Mouse (Mus musculus) urinary bladder, postnatal 25 days (tissue): Measurements from ENCODE around the gene Thra.

ENCODE experiments used
- DNase-seq: peaks from one replicate; pipeline ENCODE4 v3.0.0; 2022; ENCODE audit warnings: low spot score

The Thra gene

GRCm38 (mm10) chr11:98777888-98778287 lies 37.5 kb downstream of the Thra start:
- no peak for DNase-seq

GRCm38 (mm10) chr11:98781851-98782512 lies 41.5 kb downstream of the Thra start:
- DNase-seq = no peak

GRCm38 (mm10) chr11:98782651-98783235 lies 42.3 kb downstream of the Thra start:
- no peak for DNase-seq

GRCm38 (mm10) chr11:98783236-98783696 lies 42.8 kb downstream of the Thra start:
- peak; percentile 91 for DNase-seq

DNA sequence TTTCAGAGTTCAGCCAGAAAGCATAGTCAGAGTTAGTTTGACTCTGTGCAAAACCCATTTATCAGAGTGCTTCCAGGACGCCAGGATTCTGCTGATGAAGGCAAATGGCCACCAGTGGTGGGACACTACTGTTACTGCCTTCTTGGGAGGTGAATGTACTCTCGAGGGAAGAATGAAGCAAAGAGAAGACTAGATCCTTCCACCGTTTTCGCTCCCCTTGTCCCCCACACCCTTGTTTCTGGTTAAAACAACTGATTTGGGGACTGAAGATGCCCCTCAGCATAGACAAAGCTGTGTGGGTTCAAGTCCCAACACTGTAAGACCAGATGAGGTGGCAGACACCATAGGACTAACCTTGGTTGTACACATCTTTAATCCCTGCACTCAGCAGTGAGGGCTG lies 43.7 kb downstream of the Thra start:
- DNase-seq = no peak

- no peak for DNase-seq
Observed at GRCm38 (mm10) chr11:98785214-98785613, 44.8 kb downstream of the Thra start.

DNA sequence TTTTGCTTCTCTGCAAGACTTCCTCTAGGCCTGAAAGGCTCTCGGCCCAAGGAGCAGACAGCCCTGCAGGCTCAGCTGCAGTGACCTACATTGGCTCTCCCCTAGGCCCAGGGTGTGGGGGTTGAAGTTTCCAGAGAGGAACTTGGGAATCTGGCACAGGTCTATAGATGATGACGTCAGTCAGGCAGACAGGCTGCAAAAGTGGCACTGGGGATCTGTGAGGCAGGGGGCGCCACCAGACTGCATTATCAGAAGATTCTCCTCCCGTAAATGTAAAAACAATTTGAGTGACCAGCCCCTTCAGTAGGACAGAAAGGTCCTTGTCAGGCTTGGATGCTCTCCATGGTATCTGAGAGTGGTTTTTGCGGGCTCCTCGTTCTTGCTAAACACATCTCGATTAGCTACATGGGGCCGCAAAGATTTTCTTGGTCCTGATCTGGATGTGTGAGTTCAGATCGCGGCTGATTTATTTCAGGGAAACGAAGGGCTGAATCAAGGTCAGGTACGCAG lies 45.4 kb downstream of the Thra start:
- DNase-seq = no peak

- DNase-seq = peak; percentile 89
Observed at GRCm38 (mm10) chr11:98786359-98787214, 46.1 kb downstream of the Thra start.

- DNase-seq = no peak
Observed at GRCm38 (mm10) chr11:98787229-98787628, 46.8 kb downstream of the Thra start.

- no peak for DNase-seq
Observed at GRCm38 (mm10) chr11:98787691-98788090, 47.3 kb downstream of the Thra start.

- DNase-seq = no peak
Observed at GRCm38 (mm10) chr11:98788139-98788538, 47.7 kb downstream of the Thra start.

GRCm38 (mm10) chr11:98788550-98789218 lies 48.2 kb downstream of the Thra start:
- peak; percentile 66 for DNase-seq

DNA sequence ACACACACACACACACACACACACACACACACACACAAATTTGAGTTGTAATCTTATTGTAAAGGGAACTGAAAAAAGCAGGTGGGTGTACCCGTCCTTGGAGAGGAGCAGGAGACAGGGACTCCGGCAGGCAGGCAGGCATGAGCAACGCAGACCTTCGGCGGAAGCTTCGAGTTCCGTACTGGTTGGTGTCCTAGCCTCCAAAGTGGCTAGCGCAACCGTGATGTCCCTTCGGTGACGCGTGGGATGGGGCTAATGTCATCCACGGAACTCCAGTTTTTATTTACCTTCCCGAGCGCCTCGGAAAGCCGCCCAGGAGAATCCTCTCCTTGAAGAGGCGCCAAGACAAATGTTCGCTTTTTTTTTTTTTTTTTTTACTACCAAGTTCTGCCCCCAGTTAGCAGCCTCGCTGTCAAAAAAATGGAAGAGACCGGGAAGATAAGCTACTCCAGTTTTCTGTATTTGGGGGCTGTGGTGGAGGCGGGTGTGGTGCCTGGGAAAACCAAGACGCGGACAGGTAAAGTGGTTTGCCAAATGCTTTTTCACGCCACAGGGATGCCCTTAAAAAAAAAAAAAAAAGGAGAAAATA lies 48.9 kb downstream of the Thra start:
- DNase-seq = no peak

GRCm38 (mm10) chr11:98789824-98790223 lies 49.4 kb downstream of the Thra start:
- no peak for DNase-seq

- DNase-seq = no peak
Observed at GRCm38 (mm10) chr11:98790631-98791205, 50.3 kb downstream of the Thra start.

DNA sequence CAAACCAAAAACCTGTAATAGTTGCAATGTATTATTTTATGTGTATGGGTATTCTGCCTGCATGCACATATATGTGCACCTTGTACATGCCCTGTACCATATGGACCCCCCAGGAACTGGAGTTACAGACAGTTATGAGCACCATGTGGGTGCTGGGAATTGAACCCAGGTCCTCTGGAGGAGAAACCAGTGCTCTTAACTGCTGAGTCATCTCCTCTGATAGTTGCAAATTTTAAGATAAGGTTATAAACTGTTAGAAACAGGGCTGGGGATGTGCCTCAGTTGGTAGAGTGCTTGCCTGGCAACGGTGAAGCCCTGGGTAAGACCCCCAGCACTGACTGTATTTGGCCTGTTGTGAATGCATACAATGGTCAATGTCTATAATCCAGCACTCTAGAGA lies 51.0 kb downstream of the Thra start:
- DNase-seq = no peak

DNA sequence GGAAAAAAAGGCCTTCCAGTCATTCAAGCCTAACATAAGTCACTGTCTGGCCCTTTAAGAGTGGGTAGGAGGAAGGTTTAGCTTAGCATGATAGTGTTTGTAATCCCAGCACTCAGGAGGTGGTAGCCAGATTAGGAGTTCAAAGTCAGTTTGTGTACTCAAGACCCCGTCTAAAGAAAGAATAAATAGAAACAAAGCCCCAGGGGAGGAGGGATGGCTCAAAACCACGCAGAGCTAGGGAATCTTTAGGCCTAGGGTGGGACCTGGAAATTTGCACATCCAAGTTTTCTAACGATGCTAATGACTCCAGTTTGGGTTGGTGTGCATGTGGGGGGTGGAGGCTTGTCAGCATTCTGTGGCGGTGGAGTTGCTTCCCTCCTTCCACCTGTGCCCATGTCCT lies 51.6 kb downstream of the Thra start:
- no peak for DNase-seq

- DNase-seq = peak; percentile 70
Observed at GRCm38 (mm10) chr11:98794469-98795014, 54.1 kb downstream of the Thra start.

DNA sequence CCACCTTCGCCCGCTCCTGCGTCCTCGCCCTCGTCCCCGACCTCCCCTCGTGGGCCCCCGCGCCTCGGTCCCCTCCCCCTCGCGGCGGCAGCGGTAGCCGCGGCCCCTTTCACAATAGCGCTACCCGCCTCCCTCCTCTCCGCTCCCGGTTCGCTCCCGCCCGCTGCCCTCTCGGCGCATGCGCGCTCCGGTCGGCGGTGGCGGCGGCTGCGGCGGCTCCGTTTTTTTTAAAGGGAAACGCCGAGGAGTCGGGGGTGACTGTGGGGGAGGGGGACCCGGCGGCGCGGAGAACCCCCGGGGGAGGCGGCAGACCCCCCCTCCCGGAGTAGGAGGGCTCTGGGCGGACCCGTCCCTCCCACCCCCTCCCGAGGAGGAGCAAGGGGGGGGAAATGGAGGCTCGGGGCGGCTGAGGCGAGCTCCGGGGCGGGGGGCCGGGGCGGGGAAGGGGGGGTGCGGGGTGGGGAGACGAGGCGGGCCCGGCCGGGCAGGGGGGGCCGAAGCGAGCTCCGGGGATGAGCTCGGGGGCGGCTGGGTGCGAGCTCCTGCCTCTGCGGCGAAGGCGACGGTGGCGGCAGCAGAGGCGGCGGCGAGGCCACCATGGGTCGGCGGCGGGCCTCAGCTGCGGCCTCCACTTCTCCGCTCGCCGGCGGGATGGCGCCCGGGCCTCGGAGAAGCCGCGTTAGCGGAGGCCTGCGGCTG lies 54.7 kb downstream of the Thra start, which contains the start of gene Msl1:
TSS of gene Msl1 (plus strand) at position 502 of the 699 bp plus-strand sequence.
- peak; percentile 84 for DNase-seq
